Mouse (Mus musculus): ENCODE results near the gene Ocrl.

The Ocrl gene

DNA sequence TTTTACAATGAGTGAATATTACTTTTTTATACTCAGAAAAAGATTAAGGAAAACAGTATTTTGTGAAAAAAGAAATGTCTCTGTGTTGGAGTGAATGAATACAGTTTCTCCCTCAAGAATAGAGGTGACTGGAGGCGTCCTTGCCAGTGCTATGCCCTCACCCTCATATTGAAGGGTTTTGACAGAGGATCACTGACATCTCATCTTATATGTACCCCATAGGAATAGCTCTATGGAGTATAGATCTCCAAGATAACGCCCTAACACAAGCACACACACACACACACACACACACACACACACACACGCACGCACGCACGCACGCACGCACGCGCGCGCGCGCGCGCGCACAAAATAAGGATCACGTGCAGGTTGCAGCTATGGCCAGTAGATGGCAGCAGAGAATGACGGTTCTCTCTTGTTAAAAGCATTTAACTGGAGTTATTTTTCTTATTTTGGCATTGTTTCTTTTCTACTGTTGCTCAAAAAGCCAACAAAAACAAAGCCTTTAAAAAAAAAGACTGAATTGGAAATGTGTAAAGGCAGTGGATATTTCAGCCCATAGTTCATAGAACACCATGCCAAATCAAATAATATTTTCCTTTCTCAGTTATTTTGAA, 72.9 kb downstream of the Ocrl start:
- DNase-seq: peak; percentile 70

DNA sequence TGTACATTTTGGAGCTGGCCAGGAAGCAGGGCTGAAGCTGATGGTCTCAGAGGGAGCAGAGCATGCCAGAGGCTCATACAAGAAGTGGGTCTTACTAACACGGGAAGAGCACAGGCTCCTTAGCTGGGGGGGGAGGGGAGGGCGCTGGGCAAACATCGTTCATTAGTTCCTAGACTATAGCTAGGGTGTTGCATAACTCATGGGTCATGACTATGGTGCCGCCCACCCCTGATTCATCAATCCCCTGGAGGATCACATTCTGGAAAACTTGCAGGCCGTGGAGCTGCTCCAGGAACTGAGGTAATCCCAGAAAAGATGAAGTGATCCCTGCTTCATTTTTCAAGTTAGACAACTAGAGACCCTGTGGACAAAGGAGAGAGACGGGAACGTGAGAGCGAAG, 75.8 kb downstream of the Ocrl start:
- no peak for DNase-seq

DNA sequence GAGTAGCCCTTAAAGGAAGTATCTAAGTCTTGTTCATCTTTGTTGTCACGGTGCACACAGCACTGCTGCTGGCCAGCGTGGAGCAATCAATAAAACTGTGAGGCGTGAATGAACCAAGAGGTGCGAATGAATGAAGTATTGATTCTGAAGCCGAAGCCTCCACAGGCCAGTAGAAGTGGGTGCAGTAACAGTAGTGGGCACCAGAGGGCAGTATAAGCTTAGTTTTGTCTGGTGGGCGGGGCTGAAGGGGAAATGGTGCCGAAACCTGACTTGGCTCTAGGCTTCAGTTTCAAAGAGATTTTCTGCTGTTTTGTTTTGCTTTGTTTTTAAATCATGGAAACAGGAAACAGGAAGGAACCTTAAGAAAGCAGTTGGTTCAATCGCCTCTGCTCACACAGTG, 80.4 kb downstream of the Ocrl start:
- DNase-seq: peak; percentile 70

DNA sequence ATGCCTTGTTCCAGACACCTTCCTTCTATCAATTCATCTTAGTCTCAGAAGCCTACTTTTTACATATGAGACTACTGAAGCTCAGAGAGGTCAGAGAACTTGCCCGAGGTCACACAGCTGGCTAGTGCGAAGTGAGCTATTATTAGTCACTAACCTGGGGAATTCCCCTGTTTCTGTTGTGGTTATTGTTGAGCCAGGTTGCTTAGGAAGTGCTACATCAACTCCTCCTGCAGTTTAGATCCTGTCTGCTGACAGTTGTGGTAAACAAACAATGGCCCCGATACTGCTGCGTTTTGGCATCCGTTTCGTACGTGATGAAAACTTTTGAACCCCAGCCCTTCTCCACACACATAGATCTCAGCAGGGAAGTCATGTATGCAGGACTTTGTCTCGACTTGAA, 86.2 kb downstream of the Ocrl start:
- DNase-seq: no peak

DNA sequence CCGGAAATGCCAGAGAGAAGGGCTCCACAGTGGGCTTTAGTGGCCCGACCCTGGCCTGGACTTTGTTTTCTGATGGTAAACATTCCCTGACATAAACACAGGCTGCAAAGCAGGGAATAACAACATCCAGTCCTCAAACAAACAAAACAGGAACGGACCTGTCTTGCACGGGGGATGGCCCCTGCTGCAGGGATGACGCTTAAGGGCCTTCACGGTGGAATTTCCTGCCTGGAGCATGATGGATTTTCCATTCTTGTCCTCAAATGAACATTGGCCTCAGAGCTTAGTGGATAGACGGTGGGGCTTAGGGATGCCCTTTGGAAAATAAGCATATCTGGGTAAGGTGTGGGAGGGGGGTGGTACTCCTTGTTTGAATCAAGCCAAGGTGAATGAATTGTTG, 89.0 kb downstream of the Ocrl start:
- DNase-seq: no peak

DNA sequence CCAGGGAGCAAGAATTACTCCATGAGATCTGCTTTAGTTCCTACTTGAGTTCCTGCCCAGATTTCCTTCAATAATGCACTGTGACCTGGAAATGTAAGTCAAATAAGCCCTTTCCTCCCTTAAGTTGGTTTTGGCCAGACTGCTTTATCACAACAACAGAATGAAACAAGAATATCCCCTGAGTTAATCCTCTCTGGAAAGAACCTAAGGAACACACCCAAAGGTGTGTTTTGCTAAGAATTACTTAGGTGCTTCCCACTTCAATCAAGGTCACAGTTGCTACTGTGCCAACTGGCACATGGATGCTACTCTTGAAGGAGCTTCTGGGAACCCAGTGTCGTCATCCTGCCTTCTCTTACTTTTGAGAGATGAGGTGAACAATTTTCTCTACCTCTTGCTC, 92.6 kb downstream of the Ocrl start:
- no peak for DNase-seq

DNA sequence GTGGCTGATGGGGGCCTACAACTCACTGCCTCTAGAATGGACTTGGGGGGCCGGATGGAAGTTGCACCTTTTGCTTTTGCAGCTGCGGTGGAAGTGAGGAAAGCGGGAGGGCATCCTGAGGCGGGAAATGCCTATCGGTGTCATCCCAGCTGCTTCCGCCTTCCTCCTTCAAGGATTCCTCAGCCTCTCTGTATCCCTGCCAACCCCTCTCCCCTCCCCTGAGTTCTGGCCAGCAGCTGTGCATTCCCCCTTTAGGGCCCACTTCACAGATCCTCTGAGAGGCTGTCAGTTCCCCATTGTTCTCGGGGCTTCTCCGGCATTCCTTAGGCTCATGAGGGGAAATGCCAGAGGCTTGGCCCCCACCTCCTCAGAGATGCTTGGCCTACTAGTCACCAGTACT, 93.9 kb downstream of the Ocrl start:
- peak; percentile 33 for DNase-seq

DNA sequence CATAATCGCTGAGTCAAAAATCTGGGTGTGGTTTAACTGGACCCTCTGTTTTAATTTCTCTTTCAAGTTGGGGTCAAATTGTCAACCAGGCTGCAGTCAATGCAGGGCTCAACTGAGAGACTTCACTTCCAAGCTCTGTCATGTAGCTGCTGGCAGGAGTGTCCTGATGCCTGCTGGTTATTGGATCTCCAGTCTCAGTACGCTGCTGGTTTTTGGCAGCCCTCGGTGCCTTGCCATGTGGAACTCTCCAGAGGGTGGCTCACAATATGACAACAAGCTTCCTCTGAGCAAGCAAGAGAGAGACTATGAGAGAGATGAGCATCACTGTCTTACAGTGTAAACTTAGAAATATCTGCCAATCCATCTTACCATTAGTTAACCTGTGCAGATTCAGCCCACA, 99.5 kb downstream of the Ocrl start:
- no peak for DNase-seq

All from kidney, adult 9 months (tissue).